Mouse (Mus musculus): Measurements from ENCODE around the gene Rnf149. TPM values are rescaled to one million over a fixed set of nuclear protein-coding genes. Genes with fewer than 3 reads are reported as not detected.
A peak's percentile ranks its signal among the peaks of the same experiment; 100 is the strongest.

The Rnf149 gene
- polyA plus RNA-seq, 1 experiment, result 18.2 TPM

- peak; percentile 51 for TF ChIP-seq CTCF (IDR thresholded peaks at IDR 0.05; ENCODE audit: insufficient read depth, low read length)
- TF ChIP-seq POLR2A (IDR thresholded peaks at IDR 0.05; ENCODE audit: borderline replicate concordance, extremely low read depth, low read depth, low read length), result no peak
- H3K4me1 ChIP-seq (ENCODE audit: control insufficient read depth, insufficient read depth, low read length), result no peaks in the 10 kb centered on the region
- WGBS, result 26% methylated on average over 5 of the region's 5 CpGs
- no peak overlapping the region for H3K4me3 ChIP-seq (replicated peaks; ENCODE audit: extremely low read depth, low read depth, low read length)
- DNase-seq, result no peak
These were observed 54.7 kb downstream of the Rnf149 start for GRCm38 (mm10) chr1:39522519-39522918.

GRCm38 (mm10) chr1:39521326-39521725, 55.9 kb downstream of the Rnf149 start:
- TF ChIP-seq POLR2A (IDR thresholded peaks at IDR 0.05; ENCODE audit: borderline replicate concordance, extremely low read depth, low read depth, low read length), result no peak
- no peak for TF ChIP-seq CTCF (IDR thresholded peaks at IDR 0.05; ENCODE audit: insufficient read depth, low read length)
- Histone ChIP-seq H3K4me1 (ENCODE audit: control insufficient read depth, insufficient read depth, low read length) (no peaks in the 10 kb centered on the region), H3K4me3 (replicated peaks; ENCODE audit: extremely low read depth, low read depth, low read length) (no peak overlapping the region)
- WGBS, result 91% methylated on average over 7 of the region's 7 CpGs
- DNase-seq, result no peak

DNA sequence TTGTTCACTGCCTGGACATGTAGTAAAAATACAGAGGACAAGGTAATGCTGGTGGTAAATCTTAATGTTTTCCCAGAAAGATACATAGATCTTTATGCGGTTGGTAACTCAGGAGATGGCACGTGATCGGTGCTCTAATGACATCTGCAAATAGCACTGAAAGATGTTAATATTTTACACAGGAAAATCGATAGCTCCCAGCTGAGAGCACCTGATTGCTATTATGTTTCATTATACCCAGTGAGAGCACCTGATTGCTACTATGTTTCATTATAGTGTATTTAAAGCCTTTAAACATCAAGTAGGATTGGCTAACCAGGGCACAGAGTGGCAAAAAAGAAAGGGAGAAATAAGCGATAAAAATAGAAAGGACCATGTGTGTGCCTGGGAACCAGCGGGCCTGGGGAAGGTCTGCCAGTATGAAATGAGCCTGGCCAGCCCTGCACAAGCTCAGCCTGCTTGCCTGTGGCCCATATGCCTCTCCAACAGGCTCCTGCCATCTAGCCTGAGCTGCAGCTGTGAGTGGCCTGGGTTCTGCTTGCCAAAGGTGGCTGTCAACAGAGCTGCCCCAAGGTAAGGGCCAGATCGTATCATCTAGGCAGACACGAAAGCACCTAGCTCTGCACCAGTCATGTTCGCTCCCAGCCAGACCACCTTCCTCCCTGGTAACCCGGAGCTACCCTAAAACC, 61.8 kb downstream of the Rnf149 start:
- TF ChIP-seq POLR2A (IDR thresholded peaks at IDR 0.05; ENCODE audit: borderline replicate concordance, extremely low read depth, low read depth, low read length) (no peak), CTCF (IDR thresholded peaks at IDR 0.05; ENCODE audit: insufficient read depth, low read length) (no peak)
- no peak overlapping the region for H3K4me3 ChIP-seq (replicated peaks; ENCODE audit: extremely low read depth, low read depth, low read length)
- no peak for DNase-seq
- WGBS, result 87% methylated on average over 10 of the region's 10 CpGs
- H3K4me1 ChIP-seq (ENCODE audit: control insufficient read depth, insufficient read depth, low read length), result no peaks in the 10 kb centered on the region

- no peak for DNase-seq
- Histone ChIP-seq H3K4me3 (replicated peaks; ENCODE audit: extremely low read depth, low read depth, low read length) (no peak overlapping the region), H3K4me1 (ENCODE audit: control insufficient read depth, insufficient read depth, low read length) (no peaks in the 10 kb centered on the region)
- 79% methylated on average over 1 of the region's 1 CpGs for WGBS
- no peak for TF ChIP-seq CTCF (IDR thresholded peaks at IDR 0.05; ENCODE audit: insufficient read depth, low read length)
- no peak for TF ChIP-seq POLR2A (IDR thresholded peaks at IDR 0.05; ENCODE audit: borderline replicate concordance, extremely low read depth, low read depth, low read length)
These were observed 65.0 kb downstream of the Rnf149 start for GRCm38 (mm10) chr1:39512183-39512582.

DNA sequence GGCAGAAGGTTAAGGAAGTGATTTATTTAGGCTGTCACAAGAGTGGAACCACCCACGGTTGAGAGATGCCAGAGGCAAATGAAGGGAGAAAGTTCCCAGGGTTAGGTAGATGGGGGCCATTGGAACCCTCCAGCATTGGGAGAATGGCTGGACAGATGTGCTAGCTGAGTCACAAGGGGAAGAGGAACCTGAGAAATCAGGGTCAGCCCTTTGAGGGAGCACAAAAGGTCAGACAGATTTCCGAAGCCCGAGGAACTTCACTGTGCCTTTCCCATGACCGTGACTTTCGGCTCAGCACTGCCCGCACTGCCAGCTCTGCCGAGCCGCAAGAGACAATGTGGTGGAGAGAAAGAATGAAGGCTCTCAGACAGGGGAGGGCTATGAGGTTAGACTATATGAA, 65.4 kb downstream of the Rnf149 start:
- no peak overlapping the region for H3K4me3 ChIP-seq (replicated peaks; ENCODE audit: extremely low read depth, low read depth, low read length)
- TF ChIP-seq POLR2A (IDR thresholded peaks at IDR 0.05; ENCODE audit: borderline replicate concordance, extremely low read depth, low read depth, low read length) (no peak), CTCF (IDR thresholded peaks at IDR 0.05; ENCODE audit: insufficient read depth, low read length) (no peak)
- H3K4me1 ChIP-seq (ENCODE audit: control insufficient read depth, insufficient read depth, low read length), result no peaks in the 10 kb centered on the region
- WGBS, result 75% methylated on average over 8 of the region's 8 CpGs
- no peak for DNase-seq

DNA sequence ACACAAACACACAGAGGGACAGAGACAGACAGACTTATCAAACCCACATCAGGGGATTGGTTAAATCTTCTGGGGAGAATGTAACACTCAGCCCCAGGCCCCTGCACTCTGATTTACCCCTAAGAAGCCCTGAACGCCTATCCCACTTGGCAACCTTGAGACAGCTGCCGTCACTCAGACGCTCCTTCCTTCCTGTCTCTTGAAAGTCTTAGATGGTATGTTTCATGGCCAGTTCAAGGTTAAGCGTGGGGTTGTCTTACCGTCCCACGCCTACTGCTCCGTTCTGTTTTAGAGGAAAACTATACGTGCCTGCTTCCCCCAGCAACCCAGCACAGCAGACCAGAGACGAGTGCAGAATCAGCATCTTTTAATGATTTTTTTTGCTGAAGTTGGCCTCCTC, 71.6 kb downstream of the Rnf149 start:
- 45% methylated on average over 9 of the region's 9 CpGs for WGBS
- DNase-seq, result no peak
- no peak for TF ChIP-seq POLR2A (IDR thresholded peaks at IDR 0.05; ENCODE audit: borderline replicate concordance, extremely low read depth, low read depth, low read length)
- no peak for TF ChIP-seq CTCF (IDR thresholded peaks at IDR 0.05; ENCODE audit: insufficient read depth, low read length)
- H3K4me1 ChIP-seq (ENCODE audit: control insufficient read depth, insufficient read depth, low read length), result no peaks in the 10 kb centered on the region
- H3K4me3 ChIP-seq (replicated peaks; ENCODE audit: extremely low read depth, low read depth, low read length), result no peak overlapping the region

GRCm38 (mm10) chr1:39504261-39504660, 72.9 kb downstream of the Rnf149 start:
- WGBS, result 6% methylated on average over 1 of the region's 1 CpGs
- no peak for DNase-seq
- Histone ChIP-seq H3K4me3 (replicated peaks; ENCODE audit: extremely low read depth, low read depth, low read length) (no peak overlapping the region), H3K4me1 (ENCODE audit: control insufficient read depth, insufficient read depth, low read length) (no peaks in the 10 kb centered on the region)
- no peak for TF ChIP-seq POLR2A (IDR thresholded peaks at IDR 0.05; ENCODE audit: borderline replicate concordance, extremely low read depth, low read depth, low read length)
- TF ChIP-seq CTCF (IDR thresholded peaks at IDR 0.05; ENCODE audit: insufficient read depth, low read length), result peak; percentile 80

DNA sequence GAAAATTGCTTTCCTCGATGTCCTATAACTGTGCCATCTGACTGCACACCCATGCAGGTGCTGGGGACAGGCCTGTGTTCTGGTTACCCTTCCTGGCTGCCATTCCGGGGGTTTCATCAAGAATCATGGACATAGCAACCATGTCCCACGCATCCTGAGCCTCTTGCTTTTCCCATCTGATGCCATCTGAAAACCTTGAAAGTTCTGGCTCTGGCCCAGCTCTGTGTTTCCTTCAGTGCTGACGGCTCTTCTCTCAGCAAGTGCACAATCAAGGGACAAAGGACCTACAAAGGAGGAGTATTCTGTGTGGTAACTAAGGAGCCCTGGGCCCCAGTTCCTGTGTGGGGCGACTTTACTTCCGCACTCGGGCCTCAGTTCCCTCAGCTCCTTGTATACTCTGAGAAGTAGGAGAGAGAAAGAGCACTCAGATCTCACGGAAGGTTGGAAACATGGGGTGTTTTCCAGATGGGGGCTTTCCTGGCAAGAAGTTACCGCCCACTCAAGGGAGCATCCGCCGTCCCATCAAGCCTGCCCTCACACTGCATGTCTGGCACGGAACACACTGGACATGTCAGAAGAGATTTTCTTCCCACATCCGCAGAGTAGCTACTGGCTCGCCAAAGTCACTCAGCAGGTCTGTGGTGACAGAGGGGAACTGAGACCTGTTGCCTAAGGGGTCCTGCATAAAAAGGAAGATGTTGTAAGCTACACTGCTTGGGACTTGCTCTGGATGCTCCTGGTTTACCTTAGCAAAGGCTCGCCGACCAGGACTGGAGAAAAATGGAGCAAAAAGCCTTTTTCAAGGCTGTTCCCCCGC, 74.2 kb downstream of the Rnf149 start:
- Histone ChIP-seq H3K4me1 (ENCODE audit: control insufficient read depth, insufficient read depth, low read length) (no peaks in the 10 kb centered on the region), H3K4me3 (replicated peaks; ENCODE audit: extremely low read depth, low read depth, low read length) (no peak overlapping the region)
- no peak for TF ChIP-seq POLR2A (IDR thresholded peaks at IDR 0.05; ENCODE audit: borderline replicate concordance, extremely low read depth, low read depth, low read length)
- TF ChIP-seq CTCF (IDR thresholded peaks at IDR 0.05; ENCODE audit: insufficient read depth, low read length), result no peak
- no peak for DNase-seq
- WGBS, result 72% methylated on average over 17 of the region's 17 CpGs

Other genes starting within 250 kb of the Rnf149 start
- 157 and 201 TPM in 2 replicates for gene Rpl31, start 209.6 kb downstream of the Rnf149 start, polyA plus RNA-seq (2012; rRNA removed)
- 27.2 and 30.9 TPM in 2 replicates for gene Tbc1d8, start 98.7 kb downstream of the Rnf149 start, polyA plus RNA-seq (2012; rRNA removed)
- gene Cnot11, start 42.4 kb downstream of the Rnf149 start, polyA plus RNA-seq (2012; rRNA removed), result 17.8 and 20.4 TPM in 2 replicates
- 0.07 and 0.14 TPM in 2 replicates for gene Creg2, start 74.1 kb upstream of the Rnf149 start, polyA plus RNA-seq (2012; rRNA removed)
- 0.14 and 0.24 TPM in 2 replicates for gene Rfx8, start 143.6 kb upstream of the Rnf149 start, polyA plus RNA-seq (2012; rRNA removed)
- not detected in 2 replicates for gene Gm3646, start 227.9 kb upstream of the Rnf149 start, polyA plus RNA-seq (2012; rRNA removed)

Data from lung, adult 2 months (tissue).